Mouse (Mus musculus) T-helper 17 cell (primary cell): ENCODE measurements around the gene Acbd7.

Experiments used
- in situ Hi-C, 2 experiments: fragments of 300-600 bp; cut with MboI, MseI; formaldehyde crosslinking; loops; 1 replicate in 1 of 2; 2 replicates in 1 of 2; pipeline ENCODE4 v1.15.1; 2025; ENCODE audit warnings: high pct_unique_total_duplicates in 2 of 2

The Acbd7 gene

GRCm38 (mm10) chr2:3335611-3336301 lies at the start of gene Acbd7:
Acbd7 (plus strand) TSS chr2:3336168.
- in situ Hi-C loops: loop anchor here (10.0 kb wide), 3 partner anchors 319 to 1549 kb away; partner anchors contain the start of gene Sephs1 (in 1 of the 2)

GRCm38 (mm10) chr2:3286243-3286642 lies 49.7 kb upstream of the Acbd7 start:
- in situ Hi-C loops: loop anchor here (5.0 to 10.0 kb wide), 3 partner anchors 36 to 1359 kb away; partner anchors contain the start of genes Dclre1c (in 1 of the 2) and Meig1 (in 1 of the 2)

GRCm38 (mm10) chr2:3289581-3289980 lies 46.4 kb upstream of the Acbd7 start:
- in situ Hi-C loops: loop anchor here (5.0 to 10.0 kb wide), 3 partner anchors 33 to 1355 kb away; partner anchors contain the start of genes Dclre1c (in 1 of the 2) and Meig1 (in 1 of the 2)

- in situ Hi-C loops: loop anchor here in 1 of 2 experiments (5.0 kb wide), 1 partner anchor 35 kb away; no protein-coding TSS in a partner anchor
Measured at GRCm38 (mm10) chr2:3292170-3292569, 43.8 kb upstream of the Acbd7 start.

- in situ Hi-C loops: no loop called here
Measured at GRCm38 (mm10) chr2:3295826-3296225, 40.1 kb upstream of the Acbd7 start.

GRCm38 (mm10) chr2:3305426-3306025 lies 30.4 kb upstream of the Acbd7 start:
- in situ Hi-C loops: loop anchor here in 1 of 2 experiments (25.0 kb wide), 1 partner anchor 1707 kb away; the partner anchor contains the start of gene Mcm10

- in situ Hi-C loops: loop anchor here in 1 of 2 experiments (5.0 to 25.0 kb wide), 2 partner anchors 36 to 1689 kb away; partner anchors contain the start of gene Mcm10
Measured at GRCm38 (mm10) chr2:3323132-3323531, 12.8 kb upstream of the Acbd7 start.

- in situ Hi-C loops: loop anchor here (5.0 to 25.0 kb wide), 3 partner anchors 32 to 1688 kb away; partner anchors contain the start of gene Mcm10 (in 1 of the 2)
Measured at GRCm38 (mm10) chr2:3324381-3325130, 11.4 kb upstream of the Acbd7 start.

GRCm38 (mm10) chr2:3326547-3326946 lies 9.4 kb upstream of the Acbd7 start:
- in situ Hi-C loops: loop anchor here in 1 of 2 experiments (5.0 kb wide), 1 partner anchor 34 kb away; no protein-coding TSS in a partner anchor

- in situ Hi-C loops: loop anchor here in 1 of 2 experiments (5.0 kb wide), 1 partner anchor 35 kb away; no protein-coding TSS in a partner anchor
Measured at GRCm38 (mm10) chr2:3327351-3327750, 8.6 kb upstream of the Acbd7 start.

GRCm38 (mm10) chr2:3331071-3331703 lies 4.8 kb upstream of the Acbd7 start:
- in situ Hi-C loops: loop anchor here (10.0 kb wide), 3 partner anchors 324 to 1554 kb away; partner anchors contain the start of gene Sephs1 (in 1 of the 2)

- in situ Hi-C loops: loop anchor here (10.0 kb wide), 3 partner anchors 323 to 1553 kb away; partner anchors contain the start of gene Sephs1 (in 1 of the 2)
Measured at GRCm38 (mm10) chr2:3332056-3332455, 3.9 kb upstream of the Acbd7 start.

GRCm38 (mm10) chr2:3332484-3333242 lies 3.3 kb upstream of the Acbd7 start, which contains the start of gene Rpp38:
Rpp38 (minus strand) TSS chr2:3332643.
- in situ Hi-C loops: loop anchor here (10.0 kb wide), 3 partner anchors 322 to 1552 kb away; partner anchors contain the start of gene Sephs1 (in 1 of the 2)

- in situ Hi-C loops: loop anchor here (10.0 kb wide), 3 partner anchors 321 to 1551 kb away; partner anchors contain the start of gene Sephs1 (in 1 of the 2)
Measured at GRCm38 (mm10) chr2:3333761-3334160, 2.2 kb upstream of the Acbd7 start.

GRCm38 (mm10) chr2:3348422-3348821 lies 12.5 kb downstream of the Acbd7 start:
- in situ Hi-C loops: loop anchor here (10.0 kb wide), 4 partner anchors 56 to 1056 kb away; no protein-coding TSS in a partner anchor

GRCm38 (mm10) chr2:3348919-3349318 lies 13.0 kb downstream of the Acbd7 start:
- in situ Hi-C loops: loop anchor here (10.0 kb wide), 4 partner anchors 56 to 1056 kb away; no protein-coding TSS in a partner anchor

GRCm38 (mm10) chr2:3353160-3353559 lies 17.2 kb downstream of the Acbd7 start:
- in situ Hi-C loops: no loop called here

GRCm38 (mm10) chr2:3355793-3356192 lies 19.8 kb downstream of the Acbd7 start:
- in situ Hi-C loops: no loop called here

- in situ Hi-C loops: no loop called here
Measured at GRCm38 (mm10) chr2:3356311-3356710, 20.3 kb downstream of the Acbd7 start.
